Mouse (Mus musculus) G1E (cell line): ENCODE measurements at regions not wholly inside any gene's neighbourhood (a gene's known extent, or its start where the extent isn't known, plus 50 kb on each side); places are given as distances from the start of the nearest gene placed in this dataset.
"Not testable (repeated sequence)": the region's sequence is repeated elsewhere in the genome, so short reads cannot be mapped to it uniquely, and the experiment has no call there.

Experiments used
- ATAC-seq: 2 replicates; pipeline ENCODE4 v1.8.0; 2016; ENCODE audit warnings: mild to moderate bottlenecking; ENCODE audit not compliant: insufficient number of reproducible peaks, poor library complexity, low FRiP score, severe bottlenecking; ENCODE audit errors: extremely low read depth
- DNase-seq: peaks from one replicate; pipeline ENCODE4 v3.0.0; 2012; ENCODE audit warnings: low spot score
- H3K27me3 ChIP-seq: 2 replicates; pipeline ENCODE4 v1.6.1; 2012; ENCODE audit warnings: mild to moderate bottlenecking, low read length, inconsistent platforms; ENCODE audit not compliant: insufficient read depth
- H3K36me3 ChIP-seq: replicated peaks from 2 replicates; pipeline ENCODE3; 2012; ENCODE audit warnings: mild to moderate bottlenecking, inconsistent platforms
- H3K4me1 ChIP-seq: 2 replicates; pipeline ENCODE4 v1.6.1; 2012; ENCODE audit warnings: low read depth, low read length, inconsistent platforms, mixed read lengths; ENCODE audit not compliant: insufficient read depth
- H3K4me3 ChIP-seq: 2 replicates; pipeline ENCODE4 v1.5.1; 2012; ENCODE audit warnings: low read depth, mild to moderate bottlenecking, inconsistent platforms, low read length, moderate library complexity, mixed read lengths
- H3K9me3 ChIP-seq: replicated peaks from 2 replicates; pipeline ENCODE4 v1.6.1; 2012; ENCODE audit warnings: inconsistent platforms
- CTCF ChIP-seq: IDR thresholded peaks from 2 replicates; pipeline ENCODE4 v1.5.1; 2012; ENCODE audit warnings: low read depth, low read length, inconsistent platforms, mixed read lengths
- GATA1 ChIP-seq: IDR thresholded peaks from 2 replicates; pipeline ENCODE4 v1.6.1; 2012; ENCODE audit warnings: borderline replicate concordance, low read length, inconsistent platforms, mixed read lengths
- GATA2 ChIP-seq: IDR thresholded peaks from 2 replicates; pipeline ENCODE4 v1.6.1; 2012; ENCODE audit warnings: low read depth, low read length, inconsistent platforms, borderline replicate concordance
- POLR2AphosphoS5 ChIP-seq: IDR thresholded peaks from 2 replicates; pipeline ENCODE4 v1.6.1; 2012; ENCODE audit warnings: low read depth, low read length, inconsistent platforms; ENCODE audit not compliant: insufficient replicate concordance
- TAL1 ChIP-seq: conservative IDR thresholded peaks from 2 replicates; pipeline ENCODE4 v1.6.1; 2012; ENCODE audit warnings: low read depth, low read length, inconsistent platforms, mixed read lengths

- TF ChIP-seq TAL1: no peak
- TF ChIP-seq POLR2AphosphoS5: no peak
- TF ChIP-seq GATA2: no peak
- no peak for TF ChIP-seq GATA1
- TF ChIP-seq CTCF: no peak
- H3K4me3 ChIP-seq: no peak overlapping the region
- H3K36me3 ChIP-seq: no peaks in the 10 kb centered on the region
- no peaks in the 10 kb centered on the region for H3K4me1 ChIP-seq
- no peak for ATAC-seq
- peaks cover 32% of the 10 kb centered on the region for H3K9me3 ChIP-seq
- no peaks in the 10 kb centered on the region for H3K27me3 ChIP-seq
- no peak for DNase-seq
These were observed 183.3 kb upstream of the Serp2 start for GRCm38 (mm10) chr14:76739836-76740597.

GRCm38 (mm10) chr14:76735997-76736396, 179.3 kb upstream of the Serp2 start:
- no peaks in the 10 kb centered on the region for H3K36me3 ChIP-seq

GRCm38 (mm10) chr14:76735107-76735506, 178.4 kb upstream of the Serp2 start:
- no peak for ATAC-seq
- TF ChIP-seq TAL1 (no peak), POLR2AphosphoS5 (no peak), CTCF (no peak), GATA1 (no peak), GATA2 (no peak)
- H3K4me1 ChIP-seq: no peaks in the 10 kb centered on the region

More at GRCm38 (mm10) chr14:76735997-76736396, 179.3 kb upstream of the Serp2 start:
- peaks cover 36% of the 10 kb centered on the region for H3K9me3 ChIP-seq
- TF ChIP-seq TAL1 (no peak), CTCF (no peak), GATA1 (no peak), GATA2 (no peak), POLR2AphosphoS5 (no peak)
- DNase-seq (no peak), ATAC-seq (no peak)
- H3K4me1 ChIP-seq: no peaks in the 10 kb centered on the region
- no peak overlapping the region for H3K4me3 ChIP-seq
- no peaks in the 10 kb centered on the region for H3K27me3 ChIP-seq

GRCm38 (mm10) chr14:76733258-76733823, 176.7 kb upstream of the Serp2 start:
- Histone ChIP-seq H3K9me3 (peaks cover 33% of the 10 kb centered on the region), H3K4me1 (no peaks in the 10 kb centered on the region)

More at GRCm38 (mm10) chr14:76735107-76735506, 178.4 kb upstream of the Serp2 start:
- Histone ChIP-seq H3K27me3 (no peaks in the 10 kb centered on the region), H3K9me3 (peaks cover 36% of the 10 kb centered on the region), H3K36me3 (no peaks in the 10 kb centered on the region), H3K4me3 (no peak overlapping the region)
- DNase-seq: no peak

GRCm38 (mm10) chr14:76731096-76731986, 174.7 kb upstream of the Serp2 start:
- peaks cover 33% of the 10 kb centered on the region for H3K9me3 ChIP-seq
- H3K4me3 ChIP-seq: no peak overlapping the region
- DNase-seq: no peak
- H3K36me3 ChIP-seq: no peaks in the 10 kb centered on the region
- no peaks in the 10 kb centered on the region for H3K4me1 ChIP-seq
- ATAC-seq: no peak
- no peaks in the 10 kb centered on the region for H3K27me3 ChIP-seq
- TF ChIP-seq GATA2: no peak
- no peak for TF ChIP-seq CTCF
- TF ChIP-seq TAL1: no peak
- TF ChIP-seq POLR2AphosphoS5: no peak
- TF ChIP-seq GATA1: no peak

More at GRCm38 (mm10) chr14:76733258-76733823, 176.7 kb upstream of the Serp2 start:
- H3K27me3 ChIP-seq: no peaks in the 10 kb centered on the region
- DNase-seq (no peak), ATAC-seq (no peak)
- H3K4me3 ChIP-seq: no peak overlapping the region
- no peak for TF ChIP-seq TAL1
- TF ChIP-seq GATA2: no peak
- TF ChIP-seq POLR2AphosphoS5: no peak
- no peak for TF ChIP-seq GATA1
- no peak for TF ChIP-seq CTCF
- H3K36me3 ChIP-seq: no peaks in the 10 kb centered on the region

GRCm38 (mm10) chr14:76725844-76726243, 169.2 kb upstream of the Serp2 start:
- H3K4me1 ChIP-seq: no peaks in the 10 kb centered on the region
- no peak for ATAC-seq

GRCm38 (mm10) chr14:76725231-76725630, 168.5 kb upstream of the Serp2 start:
- H3K27me3 ChIP-seq, H3K4me1 ChIP-seq, ATAC-seq, H3K36me3 ChIP-seq, H3K4me3 ChIP-seq, DNase-seq: not testable (repeated sequence)
- H3K9me3 ChIP-seq: peaks cover 15% of the 10 kb centered on the region; the same call in 1 of the 2 replicates

More at GRCm38 (mm10) chr14:76725844-76726243, 169.2 kb upstream of the Serp2 start:
- H3K27me3 ChIP-seq: no peaks in the 10 kb centered on the region
- TF ChIP-seq GATA1 (no peak), POLR2AphosphoS5 (no peak), TAL1 (no peak), GATA2 (no peak), CTCF (no peak)
- no peak overlapping the region for H3K4me3 ChIP-seq
- DNase-seq: no peak
- peaks cover 19% of the 10 kb centered on the region; the same call in 1 of the 2 replicates for H3K9me3 ChIP-seq
- no peaks in the 10 kb centered on the region for H3K36me3 ChIP-seq
